Comparison of ENCODE assay signal across 8 mouse cellular contexts in genomic region chr5:20791793-20792554, GRCm38 (mm10).
DNase-seq lines count a peak whose midpoint lies in the region; ATAC-seq lines count a peak whose summit lies in the region.

No protein-coding gene starts in this region.

- no peak overlapping the region for H3K9ac ChIP-seq in kidney, embryonic 15.5 days
- no peak overlapping the region for H3K9ac ChIP-seq in hindbrain, embryonic 13.5 days

- no peak overlapping the region for H3K4me2 ChIP-seq in kidney, embryonic 15.5 days
- no peak overlapping the region for H3K4me2 ChIP-seq in hindbrain, embryonic 13.5 days

- no peaks in the 10 kb centered on the region for H3K4me1 ChIP-seq in kidney, embryonic 15.5 days
- no peaks in the 10 kb centered on the region for H3K4me1 ChIP-seq in hindbrain, embryonic 13.5 days (replicated peaks)

- DNase-seq in 3T3-L1 (ENCODE audit: low read depth, low spot score) (peak; percentile 66), MN1 (ENCODE audit: low spot score) (peak; percentile 37)
- peak; percentile 95 for DNase-seq in heart, adult 11 months
- DNase-seq in urinary bladder, postnatal 36 days (ENCODE audit: low spot score in 2 of 2): peak; percentile 18 to 36
- no peak for DNase-seq in testis, postnatal 14 days (ENCODE audit: low spot score)

- no peaks in the 10 kb centered on the region for H3K9me3 ChIP-seq in kidney, embryonic 15.5 days (replicated peaks)
- no peaks in the 10 kb centered on the region for H3K9me3 ChIP-seq in hindbrain, embryonic 13.5 days

- 0 out of 2 replicates have a peak, but pooled peaks have one; percentile 62 for ATAC-seq in kidney, embryonic 15.5 days (replicated peaks; ENCODE audit: low FRiP score)
- no peak for ATAC-seq in hindbrain, embryonic 13.5 days (ENCODE audit: low FRiP score)
- ATAC-seq in megakaryocyte, adult 5-6 weeks (ENCODE audit: poor library complexity, severe bottlenecking): no peak

- no peaks in the 10 kb centered on the region for H3K27me3 ChIP-seq in kidney, embryonic 15.5 days
- no peaks in the 10 kb centered on the region for H3K27me3 ChIP-seq in hindbrain, embryonic 13.5 days

- H3K36me3 ChIP-seq in kidney, embryonic 15.5 days: peaks cover 32% of the 10 kb centered on the region
- H3K36me3 ChIP-seq in hindbrain, embryonic 13.5 days: peaks cover 35% of the 10 kb centered on the region

- no peak overlapping the region for H3K4me3 ChIP-seq in kidney, embryonic 15.5 days (replicated peaks)
- no peak overlapping the region for H3K4me3 ChIP-seq in hindbrain, embryonic 13.5 days

- no peak overlapping the region for H3K27ac ChIP-seq in kidney, embryonic 15.5 days
- no peak overlapping the region for H3K27ac ChIP-seq in hindbrain, embryonic 13.5 days

- 83% methylated on average over 10 of the region's 10 CpGs for WGBS in kidney, embryonic 15.5 days
- WGBS in hindbrain, embryonic 13.5 days: 90% methylated on average over 10 of the region's 10 CpGs
